Mouse (Mus musculus) neural tube, embryonic 13.5 days (tissue): ENCODE measurements around the gene Usp21. TPM values are rescaled to one million over a fixed set of nuclear protein-coding genes. Genes with fewer than 3 reads are reported as not detected.

Experiments
- ATAC-seq: fragments of 200-750 bp; cut with Nextera tagmentation; 2 replicates; pipeline ENCODE4 v1.8.0; 2017; ENCODE audit warnings: low read depth, mild to moderate bottlenecking, moderate TSS enrichment, moderate library complexity
- H3K27ac ChIP-seq: fragments of 300-500 bp; sonication (generic); replicated peaks from 2 replicates; pipeline ENCODE4 v1.5.1; 2015; ENCODE audit warnings: moderate library complexity, mild to moderate bottlenecking, inconsistent platforms
- H3K27me3 ChIP-seq: fragments of 300-500 bp; sonication (generic); 2 replicates; pipeline ENCODE4 v1.6.1; 2015; ENCODE audit warnings: mild to moderate bottlenecking, inconsistent platforms
- H3K36me3 ChIP-seq: fragments of 300-500 bp; sonication (generic); 2 replicates; pipeline ENCODE4 v1.6.1; 2015; ENCODE audit warnings: mild to moderate bottlenecking, inconsistent platforms
- H3K4me1 ChIP-seq: fragments of 300-500 bp; sonication (generic); replicated peaks from 2 replicates; pipeline ENCODE4 v1.6.1; 2015; ENCODE audit warnings: inconsistent platforms
- H3K4me2 ChIP-seq: fragments of 300-500 bp; sonication (generic); 2 replicates; pipeline ENCODE4 v1.6.1; 2015; ENCODE audit warnings: inconsistent platforms, mild to moderate bottlenecking, moderate library complexity
- H3K4me3 ChIP-seq: fragments of 300-500 bp; sonication (generic); 2 replicates; pipeline ENCODE4 v1.5.1; 2015; ENCODE audit warnings: mild to moderate bottlenecking, inconsistent platforms
- H3K9ac ChIP-seq: fragments of 300-500 bp; sonication (generic); 2 replicates; pipeline ENCODE4 v1.6.1; 2015; ENCODE audit warnings: moderate library complexity, mild to moderate bottlenecking, inconsistent platforms
- H3K9me3 ChIP-seq: fragments of 300-500 bp; sonication (generic); 2 replicates; pipeline ENCODE4 v1.6.1; 2016; ENCODE audit warnings: inconsistent platforms
- WGBS: fragments of 180-500 bp; shearing (Covaris S2); methylation state at CpG from one replicate; pipeline ENCODE4 v1.1.7; 2015; 5-methylcytosine and 5-hydroxymethylcytosine counted together
- polyA plus RNA-seq: library from polyadenylated mRNA; unstranded; fragments of >200 nt; fragmentation: Nextera tagmentation; extraction: Ambion mirVana; gene quantifications from 2 replicates; pipeline ENCODE4 v1.2.1, GENCODE M21; 2015

The Usp21 gene
- polyA plus RNA-seq, 1 experiment from 2014 or later = 89.3 TPM

- Histone ChIP-seq H3K36me3 (peaks cover 64% of the 10 kb centered on the region), H3K4me1 (no peaks in the 10 kb centered on the region), H3K27me3 (no peaks in the 10 kb centered on the region), H3K27ac (no peak overlapping the region), H3K9ac (no peak overlapping the region), H3K4me2 (no peak overlapping the region), H3K9me3 (no peaks in the 10 kb centered on the region), H3K4me3 (no peak overlapping the region)
- 87% methylated on average over 4 of the region's 4 CpGs for WGBS
- ATAC-seq = no peak
Measured at GRCm38 (mm10) chr1:171234538-171234937, 53.3 kb downstream of the Usp21 start.

- Histone ChIP-seq H3K4me3 (no peak within 1 kb of the TSS), H3K9me3 (no peaks in the 10 kb centered on the region), H3K4me2 (no peak within 1 kb of the TSS), H3K27me3 (no peaks in the 10 kb centered on the region), H3K27ac (no peak within 1 kb of the TSS), H3K9ac (no peak within 1 kb of the TSS), H3K4me1 (no peaks in the 10 kb centered on the region), H3K36me3 (peaks cover 60% of the 10 kb centered on the region)
- no peak for ATAC-seq
- WGBS = 93% methylated on average over 14 of the region's 14 CpGs
Measured at GRCm38 (mm10) chr1:171234126-171234525, 53.7 kb downstream of the Usp21 start, which contains the start of gene Fcer1g. Gene Fcer1g (minus strand): TSS chr1:171234365.

GRCm38 (mm10) chr1:171232800-171233730 is 54.7 kb downstream of the Usp21 start:
- Histone ChIP-seq H3K4me3 (no peak overlapping the region), H3K36me3 (peaks cover 50% of the 10 kb centered on the region), H3K27ac (no peak overlapping the region), H3K4me2 (no peak overlapping the region), H3K9me3 (no peaks in the 10 kb centered on the region), H3K9ac (no peak overlapping the region), H3K27me3 (no peaks in the 10 kb centered on the region), H3K4me1 (no peaks in the 10 kb centered on the region)
- ATAC-seq = no peak
- 87% methylated on average over 12 of the region's 12 CpGs for WGBS

- Histone ChIP-seq H3K9ac (no peak overlapping the region), H3K4me3 (no peak overlapping the region), H3K4me2 (no peak overlapping the region), H3K36me3 (peaks cover 43% of the 10 kb centered on the region), H3K9me3 (no peaks in the 10 kb centered on the region), H3K27me3 (no peaks in the 10 kb centered on the region), H3K27ac (no peak overlapping the region), H3K4me1 (no peaks in the 10 kb centered on the region)
- WGBS = 88% methylated on average over 5 of the region's 5 CpGs
- ATAC-seq = no peak
Measured at GRCm38 (mm10) chr1:171232348-171232747, 55.4 kb downstream of the Usp21 start.

Other genes starting within 250 kb of the Usp21 start
- 9.0 and 10.9 TPM in 2 replicates for gene Fcgr3, start 223.1 kb downstream of the Usp21 start, polyA plus RNA-seq
- gene Cfap126, start 174.1 kb downstream of the Usp21 start, polyA plus RNA-seq = 2.8 and 2.9 TPM in 2 replicates
- 278 and 279 TPM in 2 replicates for gene Sdhc, start 137.4 kb downstream of the Usp21 start, polyA plus RNA-seq
- gene Mpz, start 137.3 kb downstream of the Usp21 start, polyA plus RNA-seq = 20.7 and 25.7 TPM in 2 replicates
- gene Pcp4l1, start 91.7 kb downstream of the Usp21 start, polyA plus RNA-seq = 13.9 and 18.4 TPM in 2 replicates
- 0.22 and 0.25 TPM in 2 replicates for gene Nr1i3, start 74.0 kb downstream of the Usp21 start, polyA plus RNA-seq
- 32.6 and 42.6 TPM in 2 replicates for gene Tomm40l, start 65.5 kb downstream of the Usp21 start, polyA plus RNA-seq
- gene Apoa2, start 62.9 kb downstream of the Usp21 start, polyA plus RNA-seq = 4.1 and 6.8 TPM in 2 replicates
- 38.6 and 38.7 TPM in 2 replicates for gene Fcer1g, start 53.6 kb downstream of the Usp21 start, polyA plus RNA-seq
- 3.0 and 4.3 TPM in 2 replicates for gene Adamts4, start 37.6 kb downstream of the Usp21 start, polyA plus RNA-seq
- 257 and 263 TPM in 2 replicates for gene Ndufs2, start 36.6 kb downstream of the Usp21 start, polyA plus RNA-seq
- gene B4galt3, start 17.7 kb downstream of the Usp21 start, polyA plus RNA-seq = 94.0 and 97.8 TPM in 2 replicates
- gene Ppox, start 6.8 kb downstream of the Usp21 start, polyA plus RNA-seq = 43.1 and 47.2 TPM in 2 replicates
- gene Ufc1, start 7.0 kb upstream of the Usp21 start, polyA plus RNA-seq = 124 and 132 TPM in 2 replicates
- gene Dedd, start 41.2 kb upstream of the Usp21 start, polyA plus RNA-seq = 47.4 and 52.7 TPM in 2 replicates
- gene Nit1, start 57.7 kb upstream of the Usp21 start, polyA plus RNA-seq = 51.9 and 52.1 TPM in 2 replicates
- 152 and 159 TPM in 2 replicates for gene Pfdn2, start 57.7 kb upstream of the Usp21 start, polyA plus RNA-seq
- 3.3 and 4.0 TPM in 2 replicates for gene Klhdc9, start 72.8 kb upstream of the Usp21 start, polyA plus RNA-seq
- gene Nectin4, start 82.1 kb upstream of the Usp21 start, polyA plus RNA-seq = 2.1 TPM in 2 replicates
- gene Arhgap30, start 101.0 kb upstream of the Usp21 start, polyA plus RNA-seq = 1.2 TPM in 2 replicates
- gene Usf1, start 123.3 kb upstream of the Usp21 start, polyA plus RNA-seq = 183 and 188 TPM in 2 replicates
- 7.8 and 8.5 TPM in 2 replicates for gene Tstd1, start 130.9 kb upstream of the Usp21 start, polyA plus RNA-seq
- 14.7 and 15.1 TPM in 2 replicates for gene F11r, start 149.5 kb upstream of the Usp21 start, polyA plus RNA-seq
- 28.5 and 28.6 TPM in 2 replicates for gene Alyref2, start 215.5 kb upstream of the Usp21 start, polyA plus RNA-seq
- not detected in 2 replicates for gene Itln1, start 247.3 kb upstream of the Usp21 start, polyA plus RNA-seq